Comparison of ENCODE assay signal across 32 mouse cellular contexts in genomic region chr1:65183994-65184393, GRCm38 (mm10).
"Had no signal": no experiment of that assay in that cellular context is flagged by ENCODE, and none has a peak within 500 bp of the region (broad histone marks: within the 10 kb centered on the region; RNA-seq: fewer than 3 reads in every experiment).

No protein-coding gene starts in this region.

- H3K4me3 ChIP-seq: limb, embryonic 10.5 days; limb, embryonic 12.5 days; limb, embryonic 13.5 days; limb, embryonic 15.5 days; liver, embryonic 12.5 days; liver, embryonic 13.5 days; liver, embryonic 15.5 days; lung, embryonic 15.5 days; megakaryocyte, embryonic 14.5 days; midbrain, embryonic 10.5 days; midbrain, embryonic 12.5 days; midbrain, embryonic 13.5 days; midbrain, embryonic 15.5 days; myocyte; neural tube, embryonic 12.5 days had no signal

- H3K27ac ChIP-seq: limb, embryonic 10.5 days; limb, embryonic 12.5 days; limb, embryonic 13.5 days; limb, embryonic 15.5 days; liver, embryonic 12.5 days; liver, embryonic 13.5 days; liver, embryonic 14.5 days; liver, embryonic 15.5 days; lung, embryonic 15.5 days; macrophage; midbrain, embryonic 10.5 days; midbrain, embryonic 12.5 days; midbrain, embryonic 13.5 days; midbrain, embryonic 15.5 days; neural tube, embryonic 12.5 days had no signal

- DNase-seq: left cerebral cortex, postnatal 4 days; liver; liver, embryonic 13.5 days; liver, postnatal 0 days; lung, adult 18-20 months; lung, adult 2 months; lung, embryonic 14.5 days; lung, postnatal 10 days; lung, postnatal 14 days; lung, postnatal 36 days; lung, postnatal 4 days; midbrain, embryonic 14.5 days had no signal

- H3K9ac ChIP-seq: limb, embryonic 12.5 days; limb, embryonic 13.5 days; limb, embryonic 15.5 days; liver, embryonic 12.5 days; liver, embryonic 13.5 days; liver, embryonic 14.5 days; liver, embryonic 15.5 days; liver, postnatal 0 days; lung, embryonic 14.5 days; lung, embryonic 15.5 days; midbrain, embryonic 12.5 days; midbrain, embryonic 13.5 days; midbrain, embryonic 15.5 days; neural tube, embryonic 12.5 days had no signal

- H3K27me3 ChIP-seq: limb, embryonic 12.5 days; limb, embryonic 13.5 days; limb, embryonic 15.5 days; liver, embryonic 12.5 days; liver, embryonic 13.5 days; liver, embryonic 15.5 days; lung, embryonic 15.5 days; megakaryocyte, embryonic 14.5 days; midbrain, embryonic 12.5 days; midbrain, embryonic 13.5 days; midbrain, embryonic 15.5 days; neural tube, embryonic 12.5 days had no signal

- ATAC-seq: liver, embryonic 12.5 days; liver, postnatal 0 days; lung, postnatal 0 days; midbrain, embryonic 13.5 days; midbrain, embryonic 15.5 days; midbrain, embryonic 16.5 days had no signal

- H3K9me3 ChIP-seq: limb, embryonic 10.5 days; limb, embryonic 12.5 days; limb, embryonic 13.5 days; limb, embryonic 15.5 days; liver, embryonic 12.5 days; liver, embryonic 13.5 days; liver, embryonic 15.5 days; lung, embryonic 15.5 days; megakaryocyte, embryonic 14.5 days; midbrain, embryonic 10.5 days; midbrain, embryonic 12.5 days; midbrain, embryonic 13.5 days; midbrain, embryonic 15.5 days; neural tube, embryonic 12.5 days had no signal

- H3K36me3 ChIP-seq: limb, embryonic 10.5 days; limb, embryonic 12.5 days; limb, embryonic 13.5 days; limb, embryonic 15.5 days; liver, embryonic 12.5 days; liver, embryonic 13.5 days; liver, embryonic 15.5 days; lung, embryonic 15.5 days; midbrain, embryonic 10.5 days; midbrain, embryonic 12.5 days; midbrain, embryonic 13.5 days; midbrain, embryonic 15.5 days; neural tube, embryonic 12.5 days had no signal

- H3K4me1 ChIP-seq: lung, embryonic 15.5 days had no signal

- H3K4me2 ChIP-seq: limb, embryonic 12.5 days; limb, embryonic 13.5 days; limb, embryonic 15.5 days; liver, embryonic 11.5 days; liver, embryonic 12.5 days; liver, embryonic 13.5 days; liver, embryonic 15.5 days; lung, embryonic 14.5 days; lung, embryonic 15.5 days; midbrain, embryonic 11.5 days; midbrain, embryonic 12.5 days; midbrain, embryonic 13.5 days; midbrain, embryonic 15.5 days; neural tube, embryonic 12.5 days had no signal
